Mouse (Mus musculus) kidney, postnatal 0 days (tissue): ENCODE data around the gene Iqgap1. TPM values are rescaled to one million over a fixed set of nuclear protein-coding genes. Genes with fewer than 3 reads are reported as not detected.

Experiments
- ATAC-seq: fragments of 200-750 bp; cut with Nextera tagmentation; replicated peaks from 2 replicates; pipeline ENCODE4 v1.8.0; 2017; ENCODE audit warnings: low read depth, moderate number of reproducible peaks, moderate TSS enrichment, moderate library complexity; ENCODE audit not compliant: low FRiP score
- DNase-seq: peaks from one replicate; pipeline ENCODE4 v3.0.0-alpha.2; 2016; ENCODE audit warnings: low spot score
- H3K27ac ChIP-seq: fragments of 300-500 bp; sonication (generic); 2 replicates; pipeline ENCODE4 v1.5.1; 2014; ENCODE audit warnings: mild to moderate bottlenecking
- H3K27me3 ChIP-seq: fragments of 300-500 bp; sonication (generic); 2 replicates; pipeline ENCODE4 v1.6.1; 2014; ENCODE audit warnings: low read length, mixed read lengths; ENCODE audit not compliant: insufficient read depth
- H3K36me3 ChIP-seq: fragments of 300-500 bp; sonication (generic); 2 replicates; pipeline ENCODE4 v1.6.1; 2014; ENCODE audit warnings: low read length, mixed read lengths; ENCODE audit not compliant: insufficient read depth
- H3K4me1 ChIP-seq: fragments of 300-500 bp; sonication (generic); replicated peaks from 2 replicates; pipeline ENCODE4 v1.6.1; 2014; ENCODE audit warnings: antibody characterized with exemption, low read length, mixed read lengths; ENCODE audit not compliant: insufficient read depth
- H3K4me2 ChIP-seq: fragments of 300-500 bp; sonication (generic); 2 replicates; pipeline ENCODE4 v1.6.1; 2014; ENCODE audit warnings: mild to moderate bottlenecking, low read length, moderate library complexity, mixed read lengths
- H3K4me3 ChIP-seq: fragments of 300-500 bp; sonication (generic); replicated peaks from 2 replicates; pipeline ENCODE4 v1.5.1; 2014; ENCODE audit warnings: low read depth, low read length
- H3K9ac ChIP-seq: fragments of 300-500 bp; sonication (generic); 2 replicates; pipeline ENCODE4 v1.6.1; 2014; ENCODE audit warnings: low read depth, low read length
- H3K9me3 ChIP-seq: fragments of 300-500 bp; sonication (generic); replicated peaks from 2 replicates; pipeline ENCODE4 v1.6.1; 2016; ENCODE audit warnings: low read length, inconsistent platforms, mixed read lengths
- CTCF ChIP-seq: IDR thresholded peaks from 2 replicates; pipeline ENCODE4 v1.5.1; 2016; ENCODE audit warnings: antibody characterized with exemption, low read depth, mild to moderate bottlenecking, moderate library complexity
- WGBS: fragments of 180-500 bp; shearing (Covaris S2); extraction: QIAGEN DNeasy Blood & Tissue Kit; methylation state at CpG from one replicate; pipeline ENCODE4 v1.1.7; 2014; 5-methylcytosine and 5-hydroxymethylcytosine counted together
- polyA plus RNA-seq: library from polyadenylated mRNA; unstranded; fragments of >200 nt; fragmentation: Nextera tagmentation; extraction: Ambion mirVana; gene quantifications from 2 replicates; pipeline ENCODE4 v1.2.1, GENCODE M21; 2015

Gene Iqgap1
- polyA plus RNA-seq, 1 experiment from 2014 or later: 77.0 TPM

GRCm38 (mm10) chr7:80803173-80803872, 22.5 kb downstream of the Iqgap1 start:
- WGBS: under 1% methylated on average over 47 of the region's 47 CpGs
- peak; percentile 45; the same call in 1 of the 2 replicates for TF ChIP-seq CTCF
- H3K27me3 ChIP-seq: no peaks in the 10 kb centered on the region
- peak overlapping the region; percentile 82 for H3K4me2 ChIP-seq
- no peaks in the 10 kb centered on the region for H3K9me3 ChIP-seq
- ATAC-seq (peak; percentile 98), DNase-seq (peak; percentile 100)
- peak overlapping the region; percentile 95 for H3K27ac ChIP-seq
- H3K9ac ChIP-seq: peak overlapping the region; percentile 95
- peaks cover 7% of the 10 kb centered on the region; the same call in 1 of the 2 replicates for H3K4me1 ChIP-seq
- H3K36me3 ChIP-seq: 0 out of 2 replicates have a peak, but pooled peaks cover 5% of the 10 kb centered on the region
- peak overlapping the region; percentile 93 for H3K4me3 ChIP-seq

GRCm38 (mm10) chr7:80802412-80803160, 23.2 kb downstream of the Iqgap1 start:
- Histone ChIP-seq H3K27me3 (no peaks in the 10 kb centered on the region), H3K9me3 (no peaks in the 10 kb centered on the region), H3K27ac (peak overlapping the region; percentile 95), H3K4me3 (peak overlapping the region; percentile 93), H3K4me1 (peaks cover 7% of the 10 kb centered on the region; the same call in 1 of the 2 replicates), H3K9ac (peak overlapping the region; percentile 95), H3K36me3 (0 out of 2 replicates have a peak, but pooled peaks cover 9% of the 10 kb centered on the region), H3K4me2 (peak overlapping the region; percentile 82)
- DNase-seq: peak; percentile 55
- no peak for TF ChIP-seq CTCF
- under 1% methylated on average over 37 of the region's 37 CpGs for WGBS
- peak; percentile 65 for ATAC-seq

- no peaks in the 10 kb centered on the region for H3K9me3 ChIP-seq
- H3K4me3 ChIP-seq: no peak overlapping the region
- no peak overlapping the region for H3K4me2 ChIP-seq
- H3K36me3 ChIP-seq: 0 out of 2 replicates have a peak, but pooled peaks cover 19% of the 10 kb centered on the region
- H3K9ac ChIP-seq: no peak overlapping the region
- WGBS: 77% methylated on average over 5 of the region's 5 CpGs
- H3K4me1 ChIP-seq: peaks cover 7% of the 10 kb centered on the region; the same call in 1 of the 2 replicates
- DNase-seq: no peak
- no peak overlapping the region for H3K27ac ChIP-seq
- no peaks in the 10 kb centered on the region for H3K27me3 ChIP-seq
- no peak for ATAC-seq
- TF ChIP-seq CTCF: peak; percentile 11; the same call in 1 of the 2 replicates
Observed at GRCm38 (mm10) chr7:80799307-80799706, 26.5 kb downstream of the Iqgap1 start.

DNA sequence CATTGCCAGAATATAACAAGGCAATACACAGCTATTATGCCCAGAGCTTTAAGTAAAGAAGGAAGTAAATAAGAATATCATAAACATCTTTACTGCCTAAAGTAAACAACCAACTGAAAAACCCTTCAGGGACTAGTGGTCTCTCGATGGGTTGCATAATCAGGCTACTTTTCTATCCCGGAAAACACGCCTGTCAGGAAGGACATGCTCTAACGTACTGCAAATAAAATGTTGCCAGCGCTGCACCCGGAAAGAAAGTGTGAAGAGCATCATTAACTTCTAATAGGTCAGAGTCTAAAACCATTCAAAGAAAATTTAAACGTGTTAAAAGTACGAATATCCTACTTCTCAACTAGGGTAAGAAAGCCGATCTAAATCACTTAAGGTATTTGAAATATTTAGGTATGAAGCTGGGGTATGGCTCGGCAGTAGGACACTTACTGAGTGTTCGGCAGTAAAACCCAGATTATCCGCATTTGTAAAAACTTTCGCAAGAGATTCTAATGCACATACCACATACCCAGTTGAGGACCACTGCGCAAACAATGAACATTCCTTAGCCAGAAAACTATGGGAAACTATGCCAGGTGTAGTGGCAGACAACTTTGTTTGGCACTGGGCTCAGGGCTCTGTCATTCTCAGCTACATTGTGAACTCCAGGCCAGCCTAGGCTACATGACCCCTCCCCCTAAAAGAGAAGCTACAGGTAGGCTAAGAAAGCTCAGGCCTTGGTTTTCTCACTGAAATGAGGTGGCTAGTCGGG, 28.8 kb downstream of the Iqgap1 start:
- no peak for TF ChIP-seq CTCF
- H3K4me1 ChIP-seq: peaks cover 5% of the 10 kb centered on the region; the same call in 1 of the 2 replicates
- H3K27ac ChIP-seq: peak overlapping the region; percentile 33; the same call in 1 of the 2 replicates
- 0 out of 2 replicates have a peak, but pooled peaks cover 19% of the 10 kb centered on the region for H3K36me3 ChIP-seq
- no peak overlapping the region for H3K4me2 ChIP-seq
- H3K4me3 ChIP-seq: no peak overlapping the region
- no peak for ATAC-seq
- H3K27me3 ChIP-seq: no peaks in the 10 kb centered on the region
- DNase-seq: no peak
- no peaks in the 10 kb centered on the region for H3K9me3 ChIP-seq
- 58% methylated on average over 15 of the region's 15 CpGs for WGBS
- H3K9ac ChIP-seq: no peak overlapping the region

DNA sequence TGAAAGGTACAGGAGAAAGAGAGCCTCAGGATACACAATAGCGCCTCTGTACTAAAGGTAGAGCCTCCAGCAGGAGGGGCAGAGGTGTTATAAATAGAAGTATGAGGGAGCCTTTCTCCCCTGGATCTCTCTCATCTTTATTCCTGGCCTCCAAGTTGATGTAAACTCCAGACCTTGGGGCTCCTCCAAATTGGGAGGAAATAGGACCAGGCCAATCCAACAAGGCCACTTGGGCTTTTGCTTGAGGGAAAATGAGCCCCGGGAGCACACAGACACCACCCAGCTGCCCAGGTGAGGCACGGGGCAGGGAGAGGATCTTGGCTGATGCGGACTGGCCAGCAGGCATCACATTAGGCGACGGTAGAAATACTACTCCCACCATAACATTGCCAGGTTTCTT, 29.5 kb downstream of the Iqgap1 start:
- DNase-seq (no peak), ATAC-seq (no peak)
- no peak overlapping the region for H3K4me2 ChIP-seq
- H3K27me3 ChIP-seq: no peaks in the 10 kb centered on the region
- H3K36me3 ChIP-seq: 0 out of 2 replicates have a peak, but pooled peaks cover 19% of the 10 kb centered on the region
- no peak for TF ChIP-seq CTCF
- 87% methylated on average over 6 of the region's 6 CpGs for WGBS
- no peak overlapping the region for H3K4me3 ChIP-seq
- no peak overlapping the region for H3K27ac ChIP-seq
- H3K9me3 ChIP-seq: no peaks in the 10 kb centered on the region
- peaks cover 5% of the 10 kb centered on the region; the same call in 1 of the 2 replicates for H3K4me1 ChIP-seq
- H3K9ac ChIP-seq: no peak overlapping the region

- H3K4me3 ChIP-seq: no peak overlapping the region
- H3K9me3 ChIP-seq: no peaks in the 10 kb centered on the region
- no peak overlapping the region for H3K4me2 ChIP-seq
- TF ChIP-seq CTCF: no peak
- WGBS: 31% methylated on average over 5 of the region's 5 CpGs
- H3K36me3 ChIP-seq: no peaks in the 10 kb centered on the region
- ATAC-seq: no peak
- H3K4me1 ChIP-seq: peaks cover 25% of the 10 kb centered on the region
- H3K27ac ChIP-seq: peak overlapping the region; percentile 77
- no peaks in the 10 kb centered on the region for H3K27me3 ChIP-seq
- no peak overlapping the region for H3K9ac ChIP-seq
- no peak for DNase-seq
Observed at GRCm38 (mm10) chr7:80789534-80789933, 36.2 kb downstream of the Iqgap1 start.
